Mouse (Mus musculus): ENCODE measurements around the gene Prdm2. TPM values are rescaled to one million over a fixed set of nuclear protein-coding genes. Genes with fewer than 3 reads are reported as not detected.

The Prdm2 gene
- polyA plus RNA-seq, 1 experiment = 26.5 TPM

DNA sequence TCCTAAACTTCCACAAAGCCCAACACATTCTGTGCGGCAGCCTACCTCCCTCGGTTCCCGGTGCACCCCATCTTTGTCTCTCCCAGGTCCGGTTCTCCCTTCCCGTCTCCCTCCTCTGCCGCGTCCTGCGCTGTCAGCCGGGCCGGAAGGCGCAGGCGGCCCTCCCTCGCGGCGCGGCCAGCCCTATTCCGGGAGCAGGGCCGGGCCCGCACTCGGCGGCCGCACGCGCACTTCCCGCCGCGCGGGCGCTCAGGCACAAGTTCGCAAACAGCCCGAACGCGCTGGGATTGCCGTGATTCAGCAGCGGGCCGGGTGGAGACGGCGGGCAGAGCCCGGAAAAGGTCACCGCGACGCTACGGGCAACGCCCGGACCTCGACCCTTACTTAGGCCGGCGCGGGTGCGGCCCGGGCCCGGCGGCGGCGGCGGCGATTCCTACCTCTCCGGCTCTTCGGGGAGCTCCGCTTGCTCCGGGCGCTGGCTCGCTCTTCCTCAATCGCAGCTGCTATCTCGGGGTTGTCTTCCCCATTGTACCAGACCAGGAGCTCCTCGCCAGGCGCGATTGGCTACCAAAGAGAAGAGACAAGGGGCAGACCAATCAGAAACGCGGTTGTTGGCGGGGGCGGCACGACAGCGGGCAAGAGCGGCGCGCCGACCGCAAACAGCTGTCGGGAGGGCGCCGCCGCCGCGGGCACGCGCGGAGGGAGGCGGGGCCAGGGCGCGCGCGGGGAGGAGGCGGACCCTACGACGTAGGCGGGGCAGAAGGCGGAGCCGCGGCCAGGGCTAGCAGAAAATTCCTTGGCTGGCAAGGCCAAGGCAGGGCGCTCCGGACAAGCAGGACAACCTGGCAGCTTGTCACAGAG, 50.9 kb downstream of the Prdm2 start:
- Histone ChIP-seq H3K4me3 (ENCODE audit: control insufficient read depth, insufficient read depth, low read length) (peak overlapping the region; percentile 73), H3K27me3 (ENCODE audit: control insufficient read depth, insufficient read depth, low read length) (no peaks in the 10 kb centered on the region), H3K36me3 (ENCODE audit: control insufficient read depth, insufficient read depth, low read length) (no peaks in the 10 kb centered on the region), H3K27ac (ENCODE audit: control insufficient read depth, insufficient read depth, low read length) (peak overlapping the region; percentile 78), H3K4me1 (replicated peaks; ENCODE audit: control insufficient read depth, insufficient read depth, low read length) (peaks cover 5% of the 10 kb centered on the region)
- DNase-seq = peak; percentile 99
- WGBS = under 1% methylated on average over 102 of the region's 102 CpGs
- peak; percentile 45; the same call in 1 of the 2 replicates for TF ChIP-seq CTCF (IDR thresholded peaks at IDR 0.05; ENCODE audit: borderline replicate concordance, control insufficient read depth, extremely low read depth, insufficient read depth, low read length, poor library complexity)
- peak; percentile 92 for TF ChIP-seq POLR2A (IDR thresholded peaks at IDR 0.05; ENCODE audit: control insufficient read depth, extremely low read depth, insufficient read depth, low read length, poor library complexity)

DNA sequence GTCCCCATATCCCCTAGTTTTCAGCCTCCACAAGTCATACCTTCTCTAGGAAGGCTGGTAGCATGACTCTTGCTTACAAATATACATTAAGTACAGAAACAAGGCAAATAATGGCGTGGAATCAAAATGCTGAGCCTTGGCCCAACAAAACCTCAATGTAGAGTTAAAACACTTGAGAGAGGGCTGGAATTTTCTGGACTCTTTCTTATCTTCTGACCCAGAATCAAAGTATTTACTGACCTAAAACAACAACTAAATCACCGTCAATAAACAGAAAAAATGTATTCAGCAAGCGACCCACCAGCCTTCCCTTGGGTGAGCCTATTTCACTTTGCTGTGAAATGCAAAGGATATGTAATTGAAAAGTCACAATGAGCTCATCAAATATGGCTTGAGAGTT, 52.0 kb downstream of the Prdm2 start:
- WGBS = 76% methylated on average over 3 of the region's 3 CpGs

DNA sequence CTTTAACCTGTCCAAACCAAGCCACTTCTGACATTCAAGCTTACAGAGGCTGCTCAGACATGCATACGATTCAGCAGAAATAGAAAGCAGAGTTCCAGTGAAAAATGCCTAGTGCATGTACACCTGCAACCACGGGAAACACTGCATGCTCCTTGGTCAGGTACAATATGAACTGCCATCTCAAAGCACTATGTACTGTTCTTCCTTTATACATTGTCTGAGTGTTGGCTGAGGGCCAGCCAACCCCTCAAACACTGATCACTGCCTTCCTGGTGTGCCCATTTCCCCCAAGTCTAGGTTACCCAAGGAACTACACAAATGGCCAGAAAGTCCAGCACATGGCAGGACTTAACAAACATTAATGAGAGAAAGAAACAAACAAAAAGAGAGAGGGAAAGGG, 53.5 kb downstream of the Prdm2 start:
- DNase-seq = no peak
- H3K27ac ChIP-seq (ENCODE audit: control insufficient read depth, insufficient read depth, low read length) = no peak overlapping the region
- H3K4me1 ChIP-seq (replicated peaks; ENCODE audit: control insufficient read depth, insufficient read depth, low read length) = peaks cover 7% of the 10 kb centered on the region
- 41% methylated on average over 2 of the region's 2 CpGs for WGBS
- H3K4me3 ChIP-seq (ENCODE audit: control insufficient read depth, insufficient read depth, low read length) = no peak overlapping the region
- TF ChIP-seq CTCF (IDR thresholded peaks at IDR 0.05; ENCODE audit: borderline replicate concordance, control insufficient read depth, extremely low read depth, insufficient read depth, low read length, poor library complexity) = no peak
- TF ChIP-seq POLR2A (IDR thresholded peaks at IDR 0.05; ENCODE audit: control insufficient read depth, extremely low read depth, insufficient read depth, low read length, poor library complexity) = no peak
- H3K27me3 ChIP-seq (ENCODE audit: control insufficient read depth, insufficient read depth, low read length) = no peaks in the 10 kb centered on the region
- no peaks in the 10 kb centered on the region for H3K36me3 ChIP-seq (ENCODE audit: control insufficient read depth, insufficient read depth, low read length)

More for the DNA sequence above, 52.0 kb downstream of the Prdm2 start:
- Histone ChIP-seq H3K4me1 (replicated peaks; ENCODE audit: control insufficient read depth, insufficient read depth, low read length) (peaks cover 5% of the 10 kb centered on the region), H3K27ac (ENCODE audit: control insufficient read depth, insufficient read depth, low read length) (no peak overlapping the region), H3K27me3 (ENCODE audit: control insufficient read depth, insufficient read depth, low read length) (no peaks in the 10 kb centered on the region), H3K36me3 (ENCODE audit: control insufficient read depth, insufficient read depth, low read length) (no peaks in the 10 kb centered on the region), H3K4me3 (ENCODE audit: control insufficient read depth, insufficient read depth, low read length) (no peak overlapping the region)
- TF ChIP-seq POLR2A (IDR thresholded peaks at IDR 0.05; ENCODE audit: control insufficient read depth, extremely low read depth, insufficient read depth, low read length, poor library complexity) = no peak
- no peak for TF ChIP-seq CTCF (IDR thresholded peaks at IDR 0.05; ENCODE audit: borderline replicate concordance, control insufficient read depth, extremely low read depth, insufficient read depth, low read length, poor library complexity)
- no peak for DNase-seq

DNA sequence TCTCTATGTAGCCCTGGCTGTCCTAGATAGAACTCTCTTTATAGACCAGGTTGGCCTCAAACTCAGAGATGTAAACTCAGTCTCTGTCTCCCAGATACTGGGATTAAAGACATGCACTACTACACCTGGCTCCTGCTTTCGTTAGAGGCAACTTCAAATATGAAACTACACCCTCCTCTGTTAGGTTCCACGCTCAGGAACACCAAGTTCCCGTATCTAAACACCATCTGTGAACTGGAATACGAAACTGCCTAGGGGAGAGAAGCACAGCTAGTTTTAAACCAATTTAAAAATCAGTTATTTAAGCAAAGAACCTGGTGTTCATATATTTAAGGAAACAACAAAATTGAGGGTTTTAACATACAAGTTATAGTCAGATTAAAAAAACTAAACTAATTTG, 56.9 kb downstream of the Prdm2 start:
- Histone ChIP-seq H3K27ac (ENCODE audit: control insufficient read depth, insufficient read depth, low read length) (no peak overlapping the region), H3K4me1 (replicated peaks; ENCODE audit: control insufficient read depth, insufficient read depth, low read length) (peaks cover 7% of the 10 kb centered on the region), H3K27me3 (ENCODE audit: control insufficient read depth, insufficient read depth, low read length) (no peaks in the 10 kb centered on the region)

DNA sequence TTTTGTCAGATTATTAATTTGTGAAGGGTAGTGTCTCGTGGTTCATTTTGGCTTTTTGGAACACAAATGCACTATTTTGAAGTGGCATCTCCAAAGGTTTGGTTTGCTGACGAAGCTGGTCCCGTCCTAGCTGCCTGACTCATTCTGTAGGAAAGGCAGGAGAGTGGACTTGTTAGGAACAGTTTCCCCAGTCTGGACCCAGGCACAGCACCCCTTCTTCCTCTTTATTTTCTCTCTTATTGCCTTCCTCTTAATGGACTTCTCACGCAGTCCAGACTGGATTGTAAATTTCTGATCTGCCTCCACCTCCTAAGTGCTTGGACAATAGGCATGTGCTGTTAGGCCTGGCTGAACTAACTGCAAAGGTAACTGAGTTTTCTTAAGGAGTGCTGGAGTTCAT, 57.8 kb downstream of the Prdm2 start:
- no peak for DNase-seq
- 88% methylated on average over 4 of the region's 4 CpGs for WGBS

More for the DNA sequence above, 56.9 kb downstream of the Prdm2 start:
- Histone ChIP-seq H3K4me3 (ENCODE audit: control insufficient read depth, insufficient read depth, low read length) (no peak overlapping the region), H3K36me3 (ENCODE audit: control insufficient read depth, insufficient read depth, low read length) (no peaks in the 10 kb centered on the region)
- 72% methylated on average over 4 of the region's 4 CpGs for WGBS
- DNase-seq = no peak
- no peak for TF ChIP-seq CTCF (IDR thresholded peaks at IDR 0.05; ENCODE audit: borderline replicate concordance, control insufficient read depth, extremely low read depth, insufficient read depth, low read length, poor library complexity)

DNA sequence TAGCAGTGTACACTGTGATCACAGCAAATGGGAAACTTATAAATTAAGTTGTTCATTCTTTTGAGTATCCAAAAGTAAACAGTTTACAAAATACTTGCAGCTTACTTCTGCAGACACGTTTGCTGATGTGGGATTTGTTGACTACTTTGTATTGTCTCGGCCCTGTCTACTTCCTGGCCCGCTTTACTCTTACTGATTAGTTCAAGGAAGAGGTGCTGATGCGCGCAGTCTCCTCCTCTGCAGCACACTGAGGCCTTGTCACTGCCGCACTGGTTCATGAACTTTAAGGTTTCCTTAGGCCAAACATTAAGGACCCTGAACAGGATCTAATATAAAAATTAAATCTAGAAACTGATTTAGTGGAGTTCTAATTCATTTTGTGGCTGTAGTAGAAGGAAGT, 58.2 kb downstream of the Prdm2 start:
- Histone ChIP-seq H3K4me3 (ENCODE audit: control insufficient read depth, insufficient read depth, low read length) (no peak overlapping the region), H3K27ac (ENCODE audit: control insufficient read depth, insufficient read depth, low read length) (no peak overlapping the region), H3K36me3 (ENCODE audit: control insufficient read depth, insufficient read depth, low read length) (no peaks in the 10 kb centered on the region), H3K4me1 (replicated peaks; ENCODE audit: control insufficient read depth, insufficient read depth, low read length) (peaks cover 6% of the 10 kb centered on the region), H3K27me3 (ENCODE audit: control insufficient read depth, insufficient read depth, low read length) (no peaks in the 10 kb centered on the region)
- no peak for TF ChIP-seq POLR2A (IDR thresholded peaks at IDR 0.05; ENCODE audit: control insufficient read depth, extremely low read depth, insufficient read depth, low read length, poor library complexity)
- TF ChIP-seq CTCF (IDR thresholded peaks at IDR 0.05; ENCODE audit: borderline replicate concordance, control insufficient read depth, extremely low read depth, insufficient read depth, low read length, poor library complexity) = no peak
- 88% methylated on average over 6 of the region's 6 CpGs for WGBS
- DNase-seq = no peak

More for the DNA sequence above, 57.8 kb downstream of the Prdm2 start:
- H3K36me3 ChIP-seq (ENCODE audit: control insufficient read depth, insufficient read depth, low read length) = no peaks in the 10 kb centered on the region
- H3K27ac ChIP-seq (ENCODE audit: control insufficient read depth, insufficient read depth, low read length) = no peak overlapping the region
- no peak for TF ChIP-seq CTCF (IDR thresholded peaks at IDR 0.05; ENCODE audit: borderline replicate concordance, control insufficient read depth, extremely low read depth, insufficient read depth, low read length, poor library complexity)
- TF ChIP-seq POLR2A (IDR thresholded peaks at IDR 0.05; ENCODE audit: control insufficient read depth, extremely low read depth, insufficient read depth, low read length, poor library complexity) = no peak
- H3K27me3 ChIP-seq (ENCODE audit: control insufficient read depth, insufficient read depth, low read length) = no peaks in the 10 kb centered on the region
- H3K4me1 ChIP-seq (replicated peaks; ENCODE audit: control insufficient read depth, insufficient read depth, low read length) = peaks cover 6% of the 10 kb centered on the region
- H3K4me3 ChIP-seq (ENCODE audit: control insufficient read depth, insufficient read depth, low read length) = no peak overlapping the region
